Mouse (Mus musculus) mouse trophoblast stem cell (cell line): ENCODE results near the gene Stk40.
"Not testable (repeated sequence)": the region's sequence is repeated elsewhere in the genome, so short reads cannot be mapped to it uniquely, and the experiment has no call there.

Experiments
- in situ Hi-C, 2 experiments: fragments of 300-500 bp; cut with MseI, MboI; formaldehyde crosslinking; loops; 2 replicates in 1 of 2; 3 replicates in 1 of 2; pipeline ENCODE4 v1.15.1; 2025

Stk40 gene

DNA sequence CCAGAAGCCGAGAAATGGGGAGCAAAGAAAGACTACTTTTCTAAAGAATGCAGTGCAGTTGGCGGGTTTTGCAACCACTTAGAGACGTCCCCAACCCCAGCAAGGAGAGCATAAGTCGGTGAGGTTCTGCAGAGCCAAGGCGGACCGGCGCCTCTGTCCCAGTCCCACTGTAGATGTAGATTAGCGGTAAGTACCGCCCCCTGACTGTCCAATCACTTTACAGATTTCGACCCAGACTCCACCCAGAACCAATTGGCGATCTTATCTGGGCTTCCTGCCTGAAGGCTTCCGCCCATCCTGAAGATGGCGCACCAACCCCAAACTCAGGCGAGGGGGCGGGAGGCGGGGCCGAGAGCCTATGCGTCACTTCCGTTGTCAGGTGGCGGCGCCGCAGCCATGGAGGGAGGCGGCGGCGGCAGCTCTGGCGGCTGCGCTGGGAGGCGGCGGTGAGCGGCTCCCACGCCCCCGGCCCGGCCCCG, at the start of gene Stk40:
Gene Stk40, plus strand, starts transcription at position 368 of the 479 bp plus-strand sequence.
- in situ Hi-C loops, result no loop called here

DNA sequence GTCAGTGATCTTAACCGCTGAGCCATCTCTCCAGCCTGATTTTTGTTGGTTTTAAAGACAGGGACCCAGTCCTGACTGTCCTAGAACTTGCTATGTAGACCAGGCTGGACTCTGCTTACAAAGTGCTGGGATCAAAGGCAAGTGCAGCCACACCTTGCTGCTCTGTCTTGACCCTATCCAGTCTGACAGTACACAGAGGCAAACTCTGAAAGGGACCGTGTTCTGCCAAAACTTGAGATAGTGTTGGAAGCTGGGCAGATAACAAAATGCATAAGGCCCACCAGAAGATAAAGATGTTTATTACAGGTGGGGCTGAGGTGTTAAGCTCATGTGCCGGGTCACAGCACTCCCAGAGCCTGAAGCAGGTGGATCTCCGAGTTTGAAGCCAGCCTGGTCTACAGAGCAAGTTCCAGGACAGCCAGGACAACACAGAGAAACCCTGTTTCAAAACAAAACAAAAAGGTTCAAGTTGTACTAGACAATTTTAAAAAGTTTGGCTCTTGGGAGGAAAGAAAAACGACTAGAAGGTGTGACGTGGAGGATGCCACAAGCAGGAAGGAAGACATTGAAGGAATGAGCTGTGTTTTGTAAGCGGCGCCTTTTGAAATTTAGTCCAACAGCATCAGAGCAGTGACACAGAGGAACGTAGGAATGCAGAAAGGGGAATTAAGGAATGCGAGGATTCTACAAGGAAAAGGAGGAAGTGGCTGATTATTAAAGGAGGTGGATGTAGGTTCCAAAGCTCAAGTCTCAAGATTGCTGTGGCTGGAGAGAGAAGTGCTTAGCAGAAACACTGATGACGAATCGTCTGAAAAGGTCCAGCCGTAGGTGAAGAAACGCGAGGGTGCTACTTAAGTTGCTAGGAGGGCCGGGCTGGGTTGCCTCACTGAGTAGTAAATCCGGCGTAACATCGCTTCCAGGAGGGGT, 46.3 kb upstream of the Stk40 start:
- in situ Hi-C loops, result no loop called here

DNA sequence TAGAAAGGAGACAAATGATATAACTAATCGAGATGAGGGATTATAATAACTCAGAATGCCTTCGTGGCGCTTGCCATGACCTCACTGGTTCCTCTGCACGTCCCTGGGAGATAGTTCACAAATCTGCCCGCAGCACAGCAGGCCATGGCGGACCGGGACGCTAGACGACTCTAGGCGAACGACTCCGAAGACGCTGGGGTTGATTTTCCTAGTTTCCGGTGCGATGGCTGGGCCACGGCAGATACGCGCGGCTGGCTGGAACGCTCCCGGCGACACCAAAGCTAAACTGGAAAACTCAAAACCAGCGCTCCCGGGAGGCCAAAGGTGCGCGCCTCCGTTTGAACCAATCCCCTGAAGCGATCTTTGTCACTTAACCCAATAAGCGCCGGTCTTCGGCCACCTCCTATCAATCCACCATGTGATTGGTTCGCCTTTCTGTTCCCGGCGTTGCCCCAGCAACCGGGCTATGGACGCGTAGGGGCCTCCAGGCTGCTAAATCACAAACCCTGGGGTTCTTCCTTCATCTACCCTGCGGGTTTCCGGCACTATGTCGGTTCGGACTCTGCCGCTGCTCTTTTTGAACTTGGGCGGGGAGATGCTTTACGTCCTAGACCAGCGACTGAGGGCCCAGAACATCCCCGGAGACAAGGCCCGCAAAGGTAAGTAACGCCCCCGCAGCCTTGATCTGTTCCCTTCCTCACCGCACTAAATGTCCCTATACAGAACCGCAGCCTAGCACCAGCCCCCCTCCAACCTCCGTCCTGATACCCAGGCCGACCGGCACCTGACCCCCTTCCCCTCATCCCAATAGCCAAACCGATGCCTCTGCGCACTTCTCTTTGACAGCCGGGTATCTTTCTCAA, 45.4 kb upstream of the Stk40 start, which contains the start of gene Oscp1:
Gene Oscp1, plus strand, starts transcription at position 432 of the 863 bp plus-strand sequence.
- in situ Hi-C loops, result no loop called here

DNA sequence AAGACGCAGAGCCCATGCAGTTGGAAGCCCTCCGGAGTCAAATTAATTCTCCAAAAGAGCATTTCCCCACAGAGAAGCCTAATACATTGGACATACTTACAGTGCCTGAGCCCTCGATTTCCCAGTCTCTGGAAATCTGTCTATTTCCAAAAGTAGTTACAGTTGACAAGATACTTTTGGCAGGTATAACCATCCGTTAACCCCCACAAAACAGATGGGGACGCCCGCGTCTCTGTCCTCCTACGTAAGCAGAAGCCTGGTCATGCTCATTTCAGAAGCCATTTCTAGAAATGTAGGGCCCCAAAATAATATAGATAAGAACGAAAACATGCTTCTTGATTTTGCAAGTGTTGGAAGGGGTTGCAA, 44.8 kb upstream of the Stk40 start:
- in situ Hi-C loops, result no loop called here

DNA sequence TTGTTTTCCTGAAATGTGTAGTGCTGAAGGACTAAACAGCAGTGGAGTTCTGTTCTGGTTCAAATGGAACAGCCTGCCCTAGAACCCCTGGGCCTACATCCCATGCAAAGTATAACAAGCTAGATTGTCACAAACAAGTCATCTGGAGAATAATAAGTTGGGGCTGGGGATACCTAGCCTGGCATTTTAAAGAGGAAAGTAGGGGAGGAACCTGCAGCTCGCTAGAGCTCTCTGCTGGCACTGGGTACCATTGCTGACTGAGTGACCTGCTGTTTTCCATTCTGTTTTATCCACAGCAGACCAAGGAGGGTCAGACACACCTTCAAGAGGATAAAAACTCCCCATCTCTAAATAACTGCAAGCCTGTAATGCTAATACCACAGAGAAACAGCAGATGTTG, 40.9 kb upstream of the Stk40 start:
- in situ Hi-C loops, result no loop called here

DNA sequence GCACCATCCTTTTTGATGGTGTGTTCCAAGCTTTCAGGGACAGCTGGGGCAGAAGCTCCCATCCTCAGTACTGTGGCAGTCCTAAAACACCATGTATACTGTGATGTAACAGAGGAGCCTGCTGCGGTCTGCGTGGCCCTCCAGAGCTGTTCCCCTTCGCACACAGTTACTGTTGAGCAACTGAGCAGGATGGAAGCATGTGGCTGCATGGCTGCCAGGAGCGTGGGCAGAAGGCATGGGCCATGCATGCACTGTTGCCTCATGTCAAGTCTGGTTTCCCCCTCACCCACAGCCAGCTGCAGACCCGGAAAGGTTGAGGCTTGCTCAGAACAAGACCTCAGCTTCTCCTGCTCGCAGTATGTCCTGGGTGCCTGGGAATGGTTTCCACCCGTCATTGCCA, 38.5 kb upstream of the Stk40 start:
- in situ Hi-C loops, result no loop called here

DNA sequence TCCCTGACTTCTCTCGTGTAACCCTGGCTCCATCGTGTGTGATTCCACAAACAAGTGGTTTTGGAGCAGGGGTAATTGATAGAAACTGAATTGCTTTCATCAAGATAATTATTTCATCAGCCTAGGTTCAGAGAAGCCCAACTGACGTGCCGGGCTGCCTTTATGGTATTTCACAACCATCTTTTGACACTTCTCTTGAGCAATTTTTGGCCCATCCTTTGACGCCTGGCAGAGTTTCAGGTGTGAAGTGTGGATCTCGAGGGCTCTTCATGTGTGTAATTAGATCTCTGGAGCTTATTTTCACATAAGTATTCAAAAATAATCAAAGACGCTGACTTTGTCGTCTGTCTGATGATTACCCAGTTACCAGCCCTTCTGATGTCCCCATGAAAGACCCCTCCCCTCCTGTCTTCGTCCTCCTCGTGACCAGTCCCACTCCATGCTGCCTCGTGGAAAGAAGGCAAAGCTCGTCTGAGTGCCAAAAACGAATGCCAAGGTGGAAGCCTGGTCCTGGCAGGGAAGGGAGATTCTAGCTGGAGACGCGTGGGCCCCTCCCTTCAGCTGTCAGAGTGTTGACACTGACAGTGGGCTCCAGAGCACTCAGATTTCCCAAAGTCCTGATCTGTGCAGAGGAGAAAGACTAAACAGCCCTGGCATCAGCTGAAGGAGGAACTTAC, 36.2 kb upstream of the Stk40 start:
- in situ Hi-C loops, result no loop called here

DNA sequence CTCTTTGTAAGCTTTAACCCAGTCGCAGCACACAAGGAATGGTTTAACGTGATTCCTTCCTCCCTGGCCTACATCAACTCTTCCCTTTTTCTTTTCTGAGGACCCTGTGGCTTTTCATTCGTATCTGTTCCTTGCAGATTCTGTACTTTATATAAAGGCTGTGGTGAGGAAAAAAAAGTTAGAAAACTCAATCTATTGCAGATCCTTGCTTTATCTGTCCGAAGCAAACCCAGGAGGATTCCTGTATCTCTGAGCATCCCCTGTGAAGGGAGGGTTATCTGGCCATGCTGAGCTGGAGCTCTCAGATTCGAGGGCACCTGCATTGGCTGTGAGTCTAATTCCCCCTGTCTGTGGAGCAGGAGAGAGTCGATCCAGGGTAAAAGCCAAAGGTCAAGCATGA, 34.9 kb upstream of the Stk40 start:
- in situ Hi-C loops, result no loop called here

DNA sequence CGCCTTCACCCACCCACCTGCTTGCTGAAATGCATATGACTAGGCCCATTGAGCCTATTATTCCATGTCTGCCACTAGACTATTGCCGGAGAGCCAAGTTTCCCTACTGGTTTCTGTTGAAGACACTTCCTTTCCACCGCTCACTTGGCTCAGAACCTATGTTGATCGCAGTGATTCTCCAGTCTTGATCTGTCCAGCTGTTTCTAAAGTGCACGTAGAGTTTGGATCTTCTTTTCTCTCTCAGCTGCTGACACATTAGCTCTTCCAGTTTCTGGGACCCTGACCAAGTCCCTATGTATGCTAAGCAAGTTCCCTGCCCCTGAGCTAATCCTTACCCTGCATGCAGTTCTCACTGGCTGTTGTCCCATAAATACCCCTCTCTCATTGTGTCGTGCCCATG, 25.9 kb upstream of the Stk40 start:
- in situ Hi-C loops, result no loop called here

DNA sequence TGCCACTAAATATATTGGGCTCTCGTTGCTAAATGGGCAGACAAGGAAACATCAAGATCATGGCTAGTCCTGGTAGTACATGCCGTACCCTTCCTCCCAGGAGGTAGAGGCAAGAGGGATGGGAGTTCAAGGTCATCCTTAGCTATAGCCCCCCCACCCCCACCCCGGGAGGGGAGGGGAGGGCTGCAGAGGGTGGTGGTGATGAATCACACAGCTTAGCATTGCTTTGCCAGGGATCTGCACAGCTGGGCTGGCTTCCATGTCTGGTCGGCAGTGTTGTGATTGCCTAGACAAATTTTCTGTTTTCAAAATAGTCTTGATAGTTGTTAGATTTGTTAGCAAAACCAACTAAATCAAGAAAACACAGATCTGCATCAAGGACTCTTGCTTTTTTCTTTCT, 24.5 kb upstream of the Stk40 start:
- in situ Hi-C loops, result no loop called here

DNA sequence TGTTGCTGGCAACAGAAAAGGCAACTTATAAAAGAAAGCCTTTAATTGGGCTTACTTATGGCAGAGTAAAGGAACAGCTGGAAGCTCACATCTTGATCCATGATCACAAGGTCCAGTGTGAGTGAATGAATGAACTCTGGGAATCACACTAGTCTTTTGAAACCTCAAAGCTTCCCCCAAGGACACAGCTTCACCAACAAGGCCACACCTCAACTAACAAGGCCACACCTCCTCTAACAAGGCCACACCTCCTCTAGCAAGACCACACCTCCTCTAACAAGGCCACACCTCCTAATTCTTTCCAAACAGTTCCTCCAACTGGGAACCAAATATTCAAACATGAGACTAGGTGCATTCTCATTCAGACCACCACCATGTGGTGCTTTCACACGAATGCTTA, 22.2 kb upstream of the Stk40 start:
- in situ Hi-C loops, result no loop called here

DNA sequence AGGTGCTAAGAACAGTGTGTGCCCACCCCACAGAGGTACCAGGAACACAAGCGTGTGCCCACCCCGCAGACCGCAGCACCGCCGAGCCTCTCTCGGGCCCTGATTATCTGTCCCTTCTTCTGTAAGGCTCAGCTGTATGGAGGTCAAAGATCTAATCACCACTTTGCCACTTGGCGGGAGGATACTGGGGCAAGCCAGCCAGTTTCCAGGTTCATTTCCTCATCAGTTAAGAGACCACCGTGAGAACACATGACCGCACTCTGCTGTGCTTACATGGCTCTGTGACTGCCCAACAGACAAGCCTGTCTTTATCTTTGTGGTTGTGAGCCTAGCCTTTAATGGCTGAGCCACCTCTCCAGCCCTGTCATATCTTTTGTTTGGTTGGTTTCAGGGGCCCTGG, 20.7 kb upstream of the Stk40 start:
- in situ Hi-C loops, result no loop called here

DNA sequence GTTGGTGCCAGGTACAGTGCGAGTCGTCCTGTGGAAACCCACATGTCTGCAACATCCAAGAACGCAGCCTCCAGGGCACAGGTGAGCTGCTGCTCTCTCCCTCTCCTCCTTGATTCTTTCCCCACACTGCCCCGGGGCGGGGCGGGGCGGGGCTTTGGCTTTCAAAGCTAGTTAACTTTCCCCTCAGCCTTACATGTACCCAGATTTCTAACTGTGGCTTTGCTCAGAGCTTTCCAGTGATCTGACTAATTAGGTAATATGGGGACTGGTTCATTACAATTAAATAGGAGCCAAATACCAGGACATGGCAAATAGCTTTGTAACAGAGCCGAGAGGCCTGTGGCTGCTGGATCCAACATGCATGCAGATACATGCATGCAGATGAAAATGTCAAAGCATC, 19.4 kb upstream of the Stk40 start:
- in situ Hi-C loops, result no loop called here

DNA sequence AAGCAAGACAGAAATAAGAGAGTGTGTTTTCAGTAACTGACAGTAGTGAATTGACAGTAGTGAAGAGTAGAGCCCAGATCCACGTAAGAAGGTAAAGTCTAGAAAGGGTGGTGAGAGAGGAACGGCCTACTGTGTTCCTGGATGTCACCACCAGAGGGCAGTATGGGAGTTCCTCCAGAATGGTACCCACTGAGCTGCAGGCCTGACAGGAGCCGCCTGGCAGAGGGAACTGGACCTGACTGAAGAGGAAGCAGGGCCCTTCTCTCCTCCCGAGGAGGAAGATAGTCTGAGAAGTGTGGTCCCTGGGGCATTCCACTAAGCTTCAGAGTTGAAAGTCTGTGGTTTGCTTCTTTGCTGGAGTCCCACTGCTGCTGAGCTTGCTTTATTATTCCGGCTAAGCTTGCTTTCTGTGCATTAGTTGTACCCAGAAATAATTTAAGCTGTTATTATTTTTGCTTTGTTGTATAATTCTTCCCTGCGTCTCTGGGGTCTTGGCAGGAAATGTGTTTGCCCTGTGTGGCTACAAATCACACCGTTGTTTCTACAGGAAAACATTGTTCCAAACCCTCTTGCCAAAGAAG, 17.7 kb upstream of the Stk40 start:
- in situ Hi-C loops, result no loop called here

DNA sequence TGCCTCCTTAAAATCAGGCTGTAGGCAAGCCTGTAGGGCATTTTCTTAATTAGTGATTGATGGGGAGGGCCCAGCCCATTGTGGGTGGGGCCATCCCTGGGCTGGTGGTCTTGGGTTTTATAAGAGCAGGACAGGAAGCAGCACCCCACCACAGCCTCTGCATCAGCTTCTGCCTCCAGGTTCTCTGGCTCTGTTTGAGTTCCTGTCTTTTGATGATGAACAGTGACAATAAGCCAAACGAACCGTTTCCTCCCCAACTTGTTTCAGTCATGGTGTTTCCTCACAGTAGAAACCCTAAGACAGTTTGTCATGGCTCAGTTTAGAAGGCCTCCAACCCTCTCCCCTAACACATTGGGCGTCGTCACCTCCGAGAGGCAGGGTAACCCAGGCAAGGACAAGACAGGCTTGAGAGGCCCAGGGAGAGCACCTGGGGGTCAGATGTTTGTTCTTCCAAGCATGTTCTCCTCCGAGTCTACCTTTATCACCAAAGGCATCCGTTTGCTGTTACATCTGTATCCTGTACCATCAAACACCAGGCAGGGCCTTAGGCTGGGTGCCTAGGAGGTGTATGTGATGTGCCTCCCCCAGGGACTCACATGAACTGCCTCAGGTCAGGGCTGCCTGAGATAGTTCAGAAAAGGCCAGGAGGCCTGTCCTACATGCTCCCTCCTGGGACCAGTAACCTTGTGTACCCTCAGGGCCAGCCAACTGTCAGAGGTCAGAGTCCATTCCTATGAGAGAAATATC, 13.5 kb upstream of the Stk40 start:
- in situ Hi-C loops, result no loop called here

DNA sequence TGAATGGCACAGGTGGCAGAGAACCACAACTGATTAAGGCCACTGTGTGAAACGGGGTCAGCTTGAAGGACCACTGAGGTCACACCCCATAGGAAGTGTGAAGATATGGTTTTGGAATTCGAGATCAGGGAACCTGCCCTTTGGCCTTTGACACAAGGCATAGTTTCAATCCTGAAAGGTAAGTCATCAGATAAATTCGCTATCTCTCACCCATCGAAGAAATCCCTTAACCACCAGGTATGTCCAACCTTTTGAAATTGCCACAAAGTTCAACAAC, 13.0 kb upstream of the Stk40 start:
- in situ Hi-C loops, result no loop called here

DNA sequence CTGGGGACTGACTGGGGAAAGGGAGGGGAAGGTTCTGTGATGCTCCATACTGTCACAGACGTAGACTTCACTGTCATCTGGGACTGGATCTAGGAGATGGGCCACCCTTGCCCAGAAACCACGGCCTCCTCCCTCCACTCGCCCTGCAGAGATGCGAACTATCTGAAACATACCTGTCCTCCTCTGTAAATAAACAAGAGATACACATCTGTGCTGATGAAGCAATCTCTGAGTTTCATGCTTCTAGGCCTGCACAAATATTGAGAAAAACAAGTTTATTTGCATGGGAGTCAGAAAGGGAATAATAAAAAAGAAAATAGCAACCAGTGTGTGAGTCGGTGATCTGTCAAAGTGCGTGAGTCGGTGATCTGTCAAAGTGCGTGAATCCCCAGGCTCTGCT, 11.9 kb upstream of the Stk40 start:
- in situ Hi-C loops, result no loop called here

DNA sequence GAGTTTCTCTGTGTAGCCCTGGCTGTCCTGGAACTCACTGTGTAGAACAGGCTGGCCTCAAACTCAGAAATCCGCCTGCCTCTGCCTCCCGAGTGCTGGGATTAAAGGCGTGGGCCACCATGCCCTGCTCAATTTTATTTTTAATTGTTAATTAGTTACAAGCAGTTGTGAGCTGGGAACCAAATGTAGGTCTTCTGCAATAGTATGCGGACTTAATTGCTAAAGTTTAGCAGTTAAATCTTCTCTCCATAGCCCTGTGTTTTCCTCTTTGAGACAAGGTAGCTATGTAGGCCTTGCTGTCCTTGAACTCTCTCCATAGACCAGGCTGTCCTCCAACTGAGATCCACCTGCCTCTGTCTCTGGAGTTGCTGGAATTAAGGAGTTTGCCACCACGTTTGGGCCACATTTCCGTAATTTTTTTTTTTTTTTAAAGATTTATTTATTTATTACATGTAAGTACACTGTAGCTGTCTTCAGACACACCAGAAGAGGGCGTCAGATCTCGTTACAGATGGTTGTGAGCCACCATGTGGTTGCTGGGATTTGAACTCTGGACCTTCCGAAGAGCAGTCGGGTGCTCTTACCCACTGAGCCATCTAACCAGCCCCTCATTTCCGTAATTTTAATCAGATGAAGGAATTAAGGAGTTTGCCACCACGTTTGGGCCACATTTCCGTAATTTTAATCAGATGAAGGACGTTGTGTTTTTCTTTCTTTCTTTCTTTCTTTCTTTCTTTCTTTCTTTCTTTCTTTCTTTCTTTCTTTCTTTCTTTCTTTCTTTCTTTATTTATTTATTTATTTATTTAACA, 7.9 kb upstream of the Stk40 start:
- in situ Hi-C loops, result not testable (repeated sequence)

DNA sequence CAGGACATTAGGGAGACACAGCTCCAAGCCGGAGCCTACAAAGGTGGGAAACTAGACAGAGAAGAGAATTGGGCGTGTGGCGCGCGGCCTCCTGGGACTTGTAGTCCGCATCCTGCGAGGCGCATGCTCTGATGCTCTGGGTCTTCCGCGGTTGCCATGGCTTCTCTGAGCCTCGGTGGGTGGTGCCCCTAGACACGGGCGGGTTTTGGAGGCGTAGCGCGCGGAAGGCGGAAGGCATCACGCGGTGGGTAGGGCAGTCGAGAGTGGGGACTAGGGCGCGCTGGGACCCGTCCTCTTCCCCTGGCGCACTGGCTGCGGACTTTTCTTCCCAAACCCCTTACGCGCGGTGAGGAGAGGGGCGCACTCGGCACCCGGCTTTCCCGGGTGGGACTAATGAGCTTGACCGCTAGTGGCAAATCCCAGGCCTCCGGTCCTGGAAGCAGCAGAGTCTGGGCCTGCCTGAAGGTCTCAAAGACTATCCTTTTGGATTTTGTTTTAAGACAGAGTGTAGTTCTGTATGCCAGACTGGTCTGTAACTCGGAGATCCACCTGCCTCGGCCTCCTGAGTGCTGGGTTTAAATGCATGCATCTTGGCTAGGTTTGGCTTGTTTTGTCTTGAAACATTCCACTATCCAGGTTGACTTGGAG, 7.2 kb upstream of the Stk40 start, which contains the start of gene Lsm10:
Gene Lsm10, plus strand, starts transcription at position 160 of the 648 bp plus-strand sequence.
- in situ Hi-C loops, result no loop called here
